Mouse (Mus musculus) forebrain, embryonic 13.5 days (tissue): ENCODE measurements around the gene Atp4b. TPM values are rescaled to one million over a fixed set of nuclear protein-coding genes. Genes with fewer than 3 reads are reported as not detected.

Source experiments
- ATAC-seq: fragments of 200-750 bp; cut with Nextera tagmentation; 2 replicates; pipeline ENCODE4 v1.8.0; 2017
- H3K27ac ChIP-seq: fragments of 300-500 bp; sonication (generic); 2 replicates; pipeline ENCODE4 v1.5.1; 2015; ENCODE audit warnings: inconsistent platforms, mild to moderate bottlenecking, moderate library complexity
- H3K27me3 ChIP-seq: fragments of 300-500 bp; sonication (generic); 2 replicates; pipeline ENCODE4 v1.6.1; 2015; ENCODE audit warnings: mild to moderate bottlenecking, inconsistent platforms
- H3K36me3 ChIP-seq: fragments of 300-500 bp; sonication (generic); 2 replicates; pipeline ENCODE4 v1.6.1; 2015; ENCODE audit warnings: mild to moderate bottlenecking, inconsistent platforms; ENCODE audit not compliant: poor library complexity, severe bottlenecking
- H3K4me1 ChIP-seq: fragments of 300-500 bp; sonication (generic); 2 replicates; pipeline ENCODE4 v1.6.1; 2015; ENCODE audit warnings: inconsistent platforms
- H3K4me2 ChIP-seq: fragments of 300-500 bp; sonication (generic); 2 replicates; pipeline ENCODE4 v1.6.1; 2015; ENCODE audit warnings: inconsistent platforms, mild to moderate bottlenecking, moderate library complexity
- H3K4me3 ChIP-seq: fragments of 300-500 bp; sonication (generic); 2 replicates; pipeline ENCODE4 v1.5.1; 2015; ENCODE audit warnings: mild to moderate bottlenecking, inconsistent platforms
- H3K9ac ChIP-seq: fragments of 300-500 bp; sonication (generic); 2 replicates; pipeline ENCODE4 v1.6.1; 2015; ENCODE audit warnings: mild to moderate bottlenecking, inconsistent platforms
- H3K9me3 ChIP-seq: fragments of 300-500 bp; sonication (generic); replicated peaks from 2 replicates; pipeline ENCODE4 v1.6.1; 2016; ENCODE audit warnings: inconsistent platforms
- WGBS: fragments of 180-500 bp; shearing (Covaris S2); methylation state at CpG from one replicate; pipeline ENCODE4 v1.1.7; 2015; 5-methylcytosine and 5-hydroxymethylcytosine counted together
- polyA plus RNA-seq: library from polyadenylated mRNA; unstranded; fragments of >200 nt; fragmentation: Nextera tagmentation; extraction: Ambion mirVana; gene quantifications from 2 replicates; pipeline ENCODE4 v1.2.1, GENCODE M21; 2015

Gene Atp4b
- not detected in 2 replicates for polyA plus RNA-seq

GRCm38 (mm10) chr8:13396725-13397124 is at the start of gene Atp4b:
TSS of gene Atp4b (minus strand) at chr8:13396825.
- H3K27me3 ChIP-seq = no peaks in the 10 kb centered on the region
- H3K4me2 ChIP-seq = no peak within 1 kb of the TSS
- no peaks in the 10 kb centered on the region for H3K9me3 ChIP-seq
- no peak within 1 kb of the TSS for H3K27ac ChIP-seq
- H3K4me1 ChIP-seq = no peaks in the 10 kb centered on the region
- no peak for ATAC-seq
- no peak within 1 kb of the TSS for H3K9ac ChIP-seq
- no peaks in the 10 kb centered on the region for H3K36me3 ChIP-seq
- no peak within 1 kb of the TSS for H3K4me3 ChIP-seq
- WGBS = 77% methylated on average over 5 of the region's 5 CpGs

GRCm38 (mm10) chr8:13442152-13442551 is 45.5 kb upstream of the Atp4b start:
- Histone ChIP-seq H3K27me3 (0 out of 2 replicates have a peak, but pooled peaks cover 4% of the 10 kb centered on the region), H3K9me3 (no peaks in the 10 kb centered on the region), H3K36me3 (no peaks in the 10 kb centered on the region), H3K4me2 (no peak overlapping the region), H3K27ac (no peak overlapping the region), H3K9ac (no peak overlapping the region), H3K4me1 (no peaks in the 10 kb centered on the region), H3K4me3 (no peak overlapping the region)
- ATAC-seq = no peak
- 94% methylated on average over 2 of the region's 2 CpGs for WGBS

GRCm38 (mm10) chr8:13437531-13437930 is 40.9 kb upstream of the Atp4b start:
- Histone ChIP-seq H3K27ac (no peak overlapping the region), H3K4me1 (no peaks in the 10 kb centered on the region), H3K4me3 (no peak overlapping the region), H3K9me3 (no peaks in the 10 kb centered on the region), H3K4me2 (no peak overlapping the region), H3K27me3 (peaks cover 41% of the 10 kb centered on the region), H3K9ac (no peak overlapping the region), H3K36me3 (no peaks in the 10 kb centered on the region)
- no peak for ATAC-seq
- 81% methylated on average over 2 of the region's 2 CpGs for WGBS

GRCm38 (mm10) chr8:13436052-13436451 is 39.4 kb upstream of the Atp4b start:
- Histone ChIP-seq H3K4me2 (no peak overlapping the region), H3K27me3 (peaks cover 41% of the 10 kb centered on the region), H3K9me3 (no peaks in the 10 kb centered on the region), H3K27ac (no peak overlapping the region), H3K4me3 (no peak overlapping the region), H3K36me3 (no peaks in the 10 kb centered on the region), H3K9ac (no peak overlapping the region), H3K4me1 (no peaks in the 10 kb centered on the region)
- no peak for ATAC-seq
- WGBS = 5% methylated on average over 8 of the region's 8 CpGs

GRCm38 (mm10) chr8:13434889-13435288 is 38.3 kb upstream of the Atp4b start, which contains the start of gene Tmem255b:
TSS of gene Tmem255b (plus strand) at chr8:13435189.
- Histone ChIP-seq H3K27me3 (peaks cover 41% of the 10 kb centered on the region), H3K4me2 (peak within 1 kb of the TSS; percentile 15), H3K9me3 (no peaks in the 10 kb centered on the region), H3K27ac (no peak within 1 kb of the TSS), H3K9ac (no peak within 1 kb of the TSS), H3K4me1 (no peaks in the 10 kb centered on the region), H3K4me3 (no peak within 1 kb of the TSS), H3K36me3 (no peaks in the 10 kb centered on the region)
- WGBS = 14% methylated on average over 10 of the region's 10 CpGs
- no peak for ATAC-seq

GRCm38 (mm10) chr8:13433130-13433529 is 36.5 kb upstream of the Atp4b start:
- no peaks in the 10 kb centered on the region for H3K4me1 ChIP-seq
- no peak overlapping the region for H3K4me2 ChIP-seq
- H3K9me3 ChIP-seq = no peaks in the 10 kb centered on the region
- peaks cover 37% of the 10 kb centered on the region for H3K27me3 ChIP-seq
- WGBS = 85% methylated on average over 5 of the region's 5 CpGs
- no peak for ATAC-seq
- H3K9ac ChIP-seq = no peak overlapping the region
- no peak overlapping the region for H3K4me3 ChIP-seq
- no peak overlapping the region for H3K27ac ChIP-seq
- H3K36me3 ChIP-seq = no peaks in the 10 kb centered on the region

GRCm38 (mm10) chr8:13430866-13431265 is 34.2 kb upstream of the Atp4b start:
- H3K4me3 ChIP-seq = no peak overlapping the region
- no peaks in the 10 kb centered on the region for H3K36me3 ChIP-seq
- H3K9me3 ChIP-seq = no peaks in the 10 kb centered on the region
- H3K27ac ChIP-seq = no peak overlapping the region
- ATAC-seq = no peak
- H3K9ac ChIP-seq = no peak overlapping the region
- H3K4me2 ChIP-seq = no peak overlapping the region
- H3K27me3 ChIP-seq = peaks cover 24% of the 10 kb centered on the region
- H3K4me1 ChIP-seq = no peaks in the 10 kb centered on the region

GRCm38 (mm10) chr8:13430412-13430811 is 33.8 kb upstream of the Atp4b start:
- WGBS = 80% methylated on average over 7 of the region's 7 CpGs
- no peaks in the 10 kb centered on the region for H3K36me3 ChIP-seq
- no peak overlapping the region for H3K4me2 ChIP-seq
- H3K9ac ChIP-seq = no peak overlapping the region
- ATAC-seq = no peak
- H3K9me3 ChIP-seq = no peaks in the 10 kb centered on the region
- no peak overlapping the region for H3K4me3 ChIP-seq
- H3K27me3 ChIP-seq = peaks cover 20% of the 10 kb centered on the region
- H3K4me1 ChIP-seq = no peaks in the 10 kb centered on the region
- no peak overlapping the region for H3K27ac ChIP-seq

GRCm38 (mm10) chr8:13428156-13428555 is 31.5 kb upstream of the Atp4b start:
- no peaks in the 10 kb centered on the region for H3K4me1 ChIP-seq
- H3K36me3 ChIP-seq = no peaks in the 10 kb centered on the region
- no peak overlapping the region for H3K4me3 ChIP-seq
- WGBS = 88% methylated on average over 9 of the region's 9 CpGs
- H3K9ac ChIP-seq = no peak overlapping the region
- H3K4me2 ChIP-seq = no peak overlapping the region
- H3K9me3 ChIP-seq = no peaks in the 10 kb centered on the region
- no peak overlapping the region for H3K27ac ChIP-seq
- no peaks in the 10 kb centered on the region for H3K27me3 ChIP-seq
- no peak for ATAC-seq

- Histone ChIP-seq H3K4me1 (no peaks in the 10 kb centered on the region), H3K9me3 (no peaks in the 10 kb centered on the region), H3K27me3 (no peaks in the 10 kb centered on the region), H3K9ac (no peak overlapping the region), H3K36me3 (no peaks in the 10 kb centered on the region), H3K4me2 (no peak overlapping the region), H3K4me3 (no peak overlapping the region), H3K27ac (no peak overlapping the region)
- WGBS = 83% methylated on average over 6 of the region's 6 CpGs
- no peak for ATAC-seq
These were observed 30.7 kb upstream of the Atp4b start for GRCm38 (mm10) chr8:13427351-13427750.

GRCm38 (mm10) chr8:13420970-13421369 is 24.3 kb upstream of the Atp4b start:
- 91% methylated on average over 6 of the region's 6 CpGs for WGBS
- H3K4me1 ChIP-seq = no peaks in the 10 kb centered on the region
- H3K36me3 ChIP-seq = no peaks in the 10 kb centered on the region
- H3K27me3 ChIP-seq = no peaks in the 10 kb centered on the region
- ATAC-seq = no peak
- no peak overlapping the region for H3K27ac ChIP-seq
- H3K9me3 ChIP-seq = no peaks in the 10 kb centered on the region; the same call in 1 of the 2 replicates
- no peak overlapping the region for H3K9ac ChIP-seq
- no peak overlapping the region for H3K4me3 ChIP-seq
- no peak overlapping the region for H3K4me2 ChIP-seq

GRCm38 (mm10) chr8:13419111-13419639 is 22.6 kb upstream of the Atp4b start:
- no peaks in the 10 kb centered on the region for H3K4me1 ChIP-seq
- H3K36me3 ChIP-seq = no peaks in the 10 kb centered on the region
- no peak overlapping the region for H3K9ac ChIP-seq
- no peaks in the 10 kb centered on the region; the same call in 1 of the 2 replicates for H3K9me3 ChIP-seq
- H3K27me3 ChIP-seq = no peaks in the 10 kb centered on the region
- no peak overlapping the region for H3K4me3 ChIP-seq
- 71% methylated on average over 2 of the region's 2 CpGs for WGBS
- H3K4me2 ChIP-seq = no peak overlapping the region
- no peak for ATAC-seq
- H3K27ac ChIP-seq = no peak overlapping the region

- Histone ChIP-seq H3K4me2 (no peak overlapping the region), H3K4me1 (no peaks in the 10 kb centered on the region), H3K27me3 (no peaks in the 10 kb centered on the region), H3K27ac (no peak overlapping the region), H3K9ac (no peak overlapping the region), H3K9me3 (no peaks in the 10 kb centered on the region), H3K36me3 (no peaks in the 10 kb centered on the region), H3K4me3 (no peak overlapping the region)
- WGBS = 76% methylated on average over 10 of the region's 10 CpGs
- ATAC-seq = no peak
These were observed 19.3 kb upstream of the Atp4b start for GRCm38 (mm10) chr8:13415879-13416278.
